Mouse (Mus musculus) C2C12 (cell line): ENCODE results near the gene Gatad2a.

Experiments used
- CTCF ChIP-seq: IDR thresholded peaks from one replicate; pipeline ENCODE4 v1.5.1; 2011; ENCODE audit not compliant: control insufficient read depth, insufficient read depth, insufficient read length
- FOSL1 ChIP-seq: IDR thresholded peaks from one replicate; pipeline ENCODE4 v1.8.0; 2011; ENCODE audit warnings: mild to moderate bottlenecking, low read length; ENCODE audit not compliant: poor library complexity, insufficient read depth, severe bottlenecking
- MAX ChIP-seq: IDR thresholded peaks from one replicate; pipeline ENCODE4 v1.6.1; 2011; ENCODE audit warnings: mild to moderate bottlenecking, control low read depth
- MYOD1 ChIP-seq: IDR thresholded peaks from one replicate; pipeline ENCODE4 v1.6.1; 2011; ENCODE audit warnings: low read depth; ENCODE audit not compliant: control insufficient read depth, insufficient read length
- MYOG ChIP-seq: IDR thresholded peaks from one replicate; pipeline ENCODE4 v1.6.1; 2011; ENCODE audit not compliant: control insufficient read depth, insufficient read length; ENCODE audit errors: extremely low read depth
- USF1 ChIP-seq: IDR thresholded peaks from one replicate; pipeline ENCODE4 v1.6.1; 2011; ENCODE audit warnings: low read depth, mild to moderate bottlenecking, control low read depth, moderate library complexity

DNA sequence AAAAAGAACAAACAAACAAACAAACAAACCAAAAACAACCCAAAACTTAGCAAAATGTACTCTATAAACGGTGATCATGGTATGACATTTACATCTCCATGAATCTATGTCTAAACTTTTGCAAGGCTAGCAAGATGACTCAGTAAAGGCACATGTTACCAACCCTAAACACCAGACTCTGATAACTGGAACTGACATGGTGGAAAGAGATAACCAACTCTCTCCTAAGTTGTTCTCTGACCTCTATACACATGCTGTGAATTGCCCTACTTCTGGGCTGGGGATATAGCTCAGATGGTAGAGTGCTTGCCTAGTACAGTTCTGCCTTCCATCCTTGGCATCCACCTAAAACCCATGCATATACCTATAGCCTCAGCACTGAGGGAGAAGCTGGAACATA is 41.8 kb upstream of the Gatad2a start:
- TF ChIP-seq MAX (no peak), CTCF (no peak), USF1 (no peak), MYOG (no peak), FOSL1 (no peak), MYOD1 (no peak)
